Mouse (Mus musculus) brain, embryonic 14.5 days (tissue): ENCODE data around the gene Slc9b1.

Source experiments
- CTCF ChIP-seq: fragments of 200-500 bp; IDR thresholded peaks from 2 replicates; pipeline ENCODE4 v1.5.1; 2012; ENCODE audit warnings: inconsistent platforms, mild to moderate bottlenecking, moderate library complexity, borderline replicate concordance; ENCODE audit not compliant: insufficient read depth, insufficient read length; ENCODE audit errors: extremely low read depth
- POLR2A ChIP-seq: fragments of 200-500 bp; IDR thresholded peaks from 2 replicates; pipeline ENCODE4 v1.6.1; 2012; ENCODE audit warnings: mild to moderate bottlenecking, inconsistent platforms, borderline replicate concordance; ENCODE audit not compliant: poor library complexity, insufficient read depth, insufficient read length, severe bottlenecking; ENCODE audit errors: extremely low read depth

GRCm38 (mm10) chr3:135440221-135440620 is 92.4 kb downstream of the Slc9b1 start:
- TF ChIP-seq CTCF (no peak), POLR2A (no peak)
